Mouse (Mus musculus) Patski (cell line): ENCODE measurements around the gene Gm29776. TPM values are rescaled to one million over a fixed set of nuclear protein-coding genes. Genes with fewer than 3 reads are reported as not detected.
A peak's percentile ranks its signal among the peaks of the same experiment; 100 is the strongest.

Source experiments
- ATAC-seq: fragments of 100-300 bp; one replicate; pipeline ENCODE4 v1.8.0; 2021
- CTCF ChIA-PET: fragments of 350-600 bp; sonication (Branson Sonifier 250); formaldehyde crosslinking; loops from one replicate; lab custom pipeline; 2022; ENCODE audit warnings: inconsistent platforms; lab: Charles Lee
- POLR2A ChIA-PET: fragments of 350-600 bp; sonication (Branson Sonifier 250); formaldehyde crosslinking; loops from one replicate; lab custom pipeline; 2022; ENCODE audit warnings: antibody characterized with exemption, inconsistent platforms; lab: Charles Lee
- DNase-seq: peaks from one replicate; pipeline ENCODE4 v3.0.0-alpha.2; 2011; ENCODE audit warnings: low read depth, low spot score
- H3K27me3 ChIP-seq: fragments of 371-371 bp; one replicate; pipeline ENCODE4 v1.5.1; 2021
- CTCF ChIP-seq: fragments of 100-300 bp; IDR thresholded peaks from one replicate; pipeline ENCODE4 v1.5.1; 2021
- in situ Hi-C: fragments of 300-500 bp; cut with MboI; formaldehyde crosslinking; loops from 3 replicates; pipeline ENCODE4 v1.11.1; 2018; ENCODE audit warnings: low pct_unique_long_range_greater_than_20kb, mixed read lengths
- polyA plus RNA-seq: library from polyadenylated mRNA; unstranded; gene quantifications from one replicate; pipeline ENCODE4 v1.2.3, GENCODE M21; 2021

Gene Gm29776
- polyA plus RNA-seq, 1 experiment from 2014 or later: 0.03 TPM

DNA sequence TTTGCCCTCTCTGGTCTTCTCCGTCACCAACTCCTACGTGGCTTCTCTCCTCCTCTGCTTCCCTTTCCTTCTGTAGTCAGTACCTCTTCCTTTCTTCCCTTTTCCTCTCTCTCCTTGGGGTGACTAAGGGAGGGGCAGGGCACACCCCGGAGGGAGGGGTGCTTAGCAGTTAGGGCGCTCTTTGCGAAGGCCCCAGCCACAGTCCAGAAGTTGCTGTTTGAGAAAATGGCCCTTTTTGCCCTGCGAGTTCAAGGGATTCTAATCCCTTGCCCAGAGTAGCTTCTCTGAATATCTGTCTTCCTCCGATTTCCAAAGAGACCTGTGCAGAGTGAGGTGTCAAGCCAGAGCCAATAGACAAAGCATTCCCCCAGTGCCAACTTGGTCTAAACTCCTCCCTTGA, 13.4 kb upstream of the Gm29776 start, which contains the start of gene Cebpe:
TSS of gene Cebpe (minus strand) at position 101 of the 400 bp plus-strand sequence.
- ChIA-PET POLR2A (no interaction called here), CTCF (interaction anchor here (1.7 to 2.7 kb wide), 3 partner anchors 11 to 106 kb away, joined by 4 to 17 read pairs (median 6); no protein-coding TSS in a partner anchor)
- no peak for ATAC-seq
- TF ChIP-seq CTCF: no peak
- no peak for DNase-seq
- in situ Hi-C loops: no loop called here
- peaks cover 5% of the 10 kb centered on the region for H3K27me3 ChIP-seq

DNA sequence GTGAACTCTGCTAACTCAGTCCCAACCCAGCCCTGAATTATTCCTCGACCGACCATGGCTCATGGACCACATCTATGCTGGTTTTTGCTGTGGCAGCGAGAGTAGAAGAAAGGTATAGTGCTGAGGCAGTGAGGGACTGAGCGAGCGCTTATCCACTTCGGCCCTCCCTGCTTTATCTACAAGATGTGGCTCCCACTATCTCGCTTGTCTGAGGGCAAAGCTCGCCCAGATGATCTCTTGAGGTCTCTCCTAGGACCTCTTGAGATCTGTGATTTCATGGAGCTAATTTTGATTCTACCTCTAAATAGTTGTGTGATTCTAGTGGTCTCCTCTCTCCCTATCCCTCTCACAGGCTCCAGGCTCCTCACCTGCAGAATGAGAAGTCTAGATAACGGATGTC, 10.4 kb upstream of the Gm29776 start:
- ChIA-PET CTCF (interaction anchor here (0.7 kb wide), 2 partner anchors 58 to 76 kb away, joined by 3 read pairs; no protein-coding TSS in a partner anchor), POLR2A (no interaction called here)
- H3K27me3 ChIP-seq: peaks cover 5% of the 10 kb centered on the region
- in situ Hi-C loops: no loop called here
- no peak for ATAC-seq
- no peak for DNase-seq
- no peak for TF ChIP-seq CTCF

DNA sequence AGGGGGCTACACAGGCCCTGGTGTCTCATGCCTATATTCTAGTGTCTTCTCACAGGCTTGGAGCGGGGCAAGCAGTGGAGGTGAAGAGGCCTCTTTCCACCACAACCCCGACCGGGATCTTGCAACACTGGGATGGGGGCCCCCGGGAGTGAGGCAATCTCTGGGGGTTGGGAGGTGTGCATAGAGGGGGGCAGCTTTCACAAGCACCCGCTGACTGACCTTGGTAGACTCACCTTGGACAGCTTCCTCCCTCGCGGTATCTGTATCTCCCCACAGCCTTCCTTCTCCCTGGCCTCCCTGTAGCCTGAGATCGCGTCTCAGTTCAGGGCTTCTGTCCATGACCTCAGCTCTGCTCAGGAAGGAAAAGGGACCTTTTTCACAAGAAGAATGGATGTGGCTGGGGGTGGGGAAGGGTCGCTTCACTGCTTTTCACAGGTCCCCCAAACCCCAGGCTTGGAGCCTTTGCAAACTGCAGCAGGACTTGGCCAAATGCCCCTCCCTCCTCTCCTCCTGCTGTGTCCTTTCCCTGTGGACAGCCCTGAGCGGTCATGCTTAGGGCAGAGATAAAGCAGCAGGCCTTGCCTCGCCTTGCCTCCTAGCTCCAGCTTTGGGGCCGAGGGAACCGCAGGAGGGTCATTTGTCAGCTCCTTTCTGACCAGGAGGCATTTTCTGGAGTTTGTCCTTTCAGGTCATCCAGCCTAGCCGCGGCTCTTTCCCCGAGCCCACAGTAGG, 8.1 kb upstream of the Gm29776 start:
- no peak for TF ChIP-seq CTCF
- POLR2A ChIA-PET: no interaction called here
- DNase-seq (no peak), ATAC-seq (no peak)
- CTCF ChIA-PET: interaction anchor here (0.9 to 2.5 kb wide), 4 partner anchors 8 to 154 kb away, joined by 3 to 11 read pairs (median 4); no protein-coding TSS in a partner anchor
- peaks cover 5% of the 10 kb centered on the region for H3K27me3 ChIP-seq
- in situ Hi-C loops: no loop called here

DNA sequence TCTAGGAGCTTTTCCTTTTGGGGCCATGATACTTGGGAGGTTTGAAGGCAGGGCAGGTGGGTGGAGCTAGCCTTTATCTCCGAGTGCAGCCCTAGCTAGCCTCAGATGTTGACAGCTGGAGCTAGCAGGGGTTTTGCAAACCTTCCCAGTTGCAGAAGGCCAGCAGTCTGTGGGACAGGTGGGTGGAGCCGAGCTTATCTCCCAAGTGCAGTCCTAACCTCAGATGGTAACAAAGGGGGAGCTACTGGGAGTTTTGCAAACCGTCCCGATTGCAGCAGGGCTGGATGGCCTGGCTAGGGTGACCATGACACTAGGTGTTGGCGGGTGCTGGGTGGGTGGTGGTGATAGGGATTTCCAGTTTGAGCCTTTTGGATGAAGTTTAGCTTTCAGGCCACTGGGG, 7.2 kb upstream of the Gm29776 start:
- no peak for TF ChIP-seq CTCF
- ChIA-PET CTCF (interaction anchor here (0.9 to 2.5 kb wide), 4 partner anchors 9 to 155 kb away, joined by 3 to 11 read pairs (median 4); no protein-coding TSS in a partner anchor), POLR2A (no interaction called here)
- in situ Hi-C loops: no loop called here
- H3K27me3 ChIP-seq: peaks cover 5% of the 10 kb centered on the region
- no peak for ATAC-seq
- no peak for DNase-seq

DNA sequence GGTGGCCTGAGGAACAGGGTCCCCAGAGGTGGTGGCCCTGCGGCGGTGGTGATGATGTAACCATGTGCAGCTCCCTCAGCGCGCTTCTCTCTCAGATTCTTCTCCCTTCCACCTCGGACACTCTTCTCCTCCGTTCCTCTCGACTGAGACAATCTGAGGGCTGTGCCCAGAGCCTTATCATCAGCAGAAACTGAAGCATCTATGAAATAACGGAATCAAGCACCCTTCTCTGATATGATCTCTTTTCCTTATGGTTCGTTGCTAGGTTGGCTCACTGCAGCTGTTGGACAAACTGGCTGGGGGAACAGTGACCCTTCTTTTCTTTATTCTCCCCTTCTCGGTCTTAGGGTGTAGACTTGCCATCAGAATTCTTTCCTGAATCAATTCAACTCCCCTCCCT, 4.6 kb upstream of the Gm29776 start:
- no peak for TF ChIP-seq CTCF
- in situ Hi-C loops: loop anchor here (5.0 kb wide), 1 partner anchor 51 kb away; no protein-coding TSS in a partner anchor
- CTCF ChIA-PET: no interaction called here
- ATAC-seq (no peak), DNase-seq (no peak)
- no peaks in the 10 kb centered on the region for H3K27me3 ChIP-seq
- POLR2A ChIA-PET: no interaction called here

DNA sequence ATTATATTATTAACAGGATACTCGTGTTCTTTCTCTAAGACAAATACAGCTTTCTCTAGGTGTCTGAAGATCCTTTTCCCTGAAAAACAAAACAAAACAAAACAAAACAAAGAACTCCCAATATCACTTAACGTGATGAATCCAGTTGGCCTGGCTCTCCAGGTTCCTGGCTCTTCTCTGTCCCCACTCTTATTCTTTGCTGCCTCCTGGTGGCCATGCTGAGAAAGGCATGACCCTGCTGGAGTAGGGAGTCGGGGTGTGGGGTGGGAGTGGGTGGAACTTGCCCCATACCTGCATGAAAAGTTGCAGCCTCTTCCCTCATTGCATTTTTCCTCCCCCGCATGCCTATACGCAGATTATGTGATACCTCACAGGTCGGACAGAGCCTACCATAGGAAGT, 2.7 kb upstream of the Gm29776 start:
- ChIA-PET CTCF (interaction anchor here (0.7 to 3.4 kb wide), 11 partner anchors 8 to 173 kb away, joined by 3 to 19 read pairs (median 4); no protein-coding TSS in a partner anchor), POLR2A (no interaction called here)

DNA sequence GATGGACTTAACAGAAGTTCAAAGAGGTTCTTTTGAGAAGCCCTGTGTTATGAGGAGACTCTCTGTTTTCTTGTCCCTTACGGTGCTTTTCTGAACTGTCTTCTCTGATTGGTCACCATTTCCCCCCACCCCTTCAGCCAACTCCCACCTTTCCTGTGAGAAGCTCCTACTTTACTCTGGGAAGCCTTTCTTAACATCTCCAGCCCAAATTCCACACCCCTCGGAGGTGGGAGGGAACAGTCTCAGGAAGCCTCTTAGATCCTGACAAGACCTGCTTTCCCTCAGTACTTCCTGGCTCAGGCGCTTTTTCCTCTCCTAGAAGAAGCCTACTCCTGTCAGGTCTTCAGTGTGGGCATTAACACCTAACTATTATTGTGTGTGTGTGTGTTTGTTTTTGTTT, 953 bp upstream of the Gm29776 start:
- CTCF ChIA-PET: interaction anchor here (3.4 kb wide), 1 partner anchor 40 kb away, joined by 19 read pairs; no protein-coding TSS in a partner anchor
- H3K27me3 ChIP-seq: no peaks in the 10 kb centered on the region
- no peak for DNase-seq
- TF ChIP-seq CTCF: no peak
- in situ Hi-C loops: no loop called here
- POLR2A ChIA-PET: no interaction called here
- no peak for ATAC-seq

More for the DNA sequence above, 2.7 kb upstream of the Gm29776 start:
- DNase-seq (no peak), ATAC-seq (peak; percentile 73)
- in situ Hi-C loops: loop anchor here (5.0 kb wide), 1 partner anchor 49 kb away; no protein-coding TSS in a partner anchor
- H3K27me3 ChIP-seq: no peaks in the 10 kb centered on the region
- TF ChIP-seq CTCF: peak; percentile 87

DNA sequence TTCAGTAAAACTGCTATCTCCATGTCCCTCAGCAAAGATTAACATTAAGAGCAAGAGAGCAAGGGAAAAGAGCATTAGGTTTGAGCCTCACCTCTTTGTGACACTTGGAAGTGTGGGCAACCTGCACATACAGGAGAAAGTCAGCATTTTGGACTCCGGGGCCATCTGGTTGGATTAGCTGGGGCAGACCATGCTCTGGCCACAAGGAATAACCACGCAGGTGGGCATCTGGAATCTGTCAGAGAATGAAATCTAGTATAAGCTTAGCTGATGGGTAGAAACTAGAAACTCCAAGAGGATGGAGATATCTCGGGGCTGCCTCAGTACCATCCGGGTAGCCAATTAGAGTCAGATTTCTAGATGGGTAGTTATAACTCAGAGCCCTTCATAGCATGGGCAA, 1.9 kb downstream of the Gm29776 start:
- no peak for DNase-seq
- in situ Hi-C loops: no loop called here
- CTCF ChIA-PET: interaction anchor here (1.3 kb wide), 1 partner anchor 173 kb away, joined by 3 read pairs; no protein-coding TSS in a partner anchor
- TF ChIP-seq CTCF: no peak
- POLR2A ChIA-PET: interaction anchor here (1.0 kb wide), 1 partner anchor 47 kb away, joined by 3 read pairs; no protein-coding TSS in a partner anchor
- H3K27me3 ChIP-seq: no peaks in the 10 kb centered on the region
- no peak for ATAC-seq

DNA sequence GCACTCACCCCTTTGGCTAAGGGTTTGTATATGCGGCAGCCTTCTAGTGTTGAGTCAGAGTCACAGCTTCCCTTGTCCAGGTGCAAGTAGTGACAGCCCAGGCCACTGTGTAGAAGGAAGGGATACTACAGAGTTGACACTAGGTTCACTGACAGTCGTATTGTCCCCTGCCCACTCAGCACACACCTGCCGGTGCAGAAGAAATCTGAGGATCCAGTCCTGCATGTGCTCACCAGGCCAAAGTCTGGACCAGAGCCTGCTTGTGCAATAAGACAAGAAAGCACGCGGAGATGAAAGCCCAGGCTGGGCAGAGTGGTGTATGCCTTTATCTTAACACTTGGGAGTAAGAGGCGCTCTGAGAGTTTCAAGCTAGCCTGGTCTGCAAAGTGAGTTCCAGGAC, 3.6 kb downstream of the Gm29776 start:
- no peak for TF ChIP-seq CTCF
- ATAC-seq (no peak), DNase-seq (no peak)
- ChIA-PET POLR2A (no interaction called here), CTCF (interaction anchor here (1.6 kb wide), 1 partner anchor 53 kb away, joined by 5 read pairs; the partner anchor contains the start of gene Cdh24)
- H3K27me3 ChIP-seq: no peaks in the 10 kb centered on the region
- in situ Hi-C loops: no loop called here

DNA sequence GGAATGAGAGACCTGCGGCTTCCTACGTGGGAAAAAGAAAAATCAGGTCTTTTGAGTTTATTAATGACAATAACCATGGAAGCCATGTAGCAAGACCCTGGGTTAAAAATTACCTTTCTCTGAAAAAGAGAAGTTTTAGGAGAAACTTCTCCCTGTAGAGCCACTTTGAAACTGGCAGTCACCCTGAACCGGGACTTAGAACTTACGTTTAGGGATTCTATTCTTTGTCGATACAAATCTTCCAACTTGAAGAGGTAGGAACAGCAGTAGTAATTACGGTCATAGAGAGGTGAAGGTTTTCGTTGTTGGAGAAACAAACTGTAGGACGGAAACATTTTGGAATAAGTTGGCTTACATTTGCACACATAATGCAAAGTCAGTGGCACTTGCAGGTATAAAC, 11.4 kb downstream of the Gm29776 start:
- no peak for ATAC-seq
- POLR2A ChIA-PET: no interaction called here
- in situ Hi-C loops: no loop called here

More for the DNA sequence above, 11.4 kb downstream of the Gm29776 start:
- H3K27me3 ChIP-seq: no peaks in the 10 kb centered on the region
- no peak for TF ChIP-seq CTCF
- DNase-seq: no peak
- CTCF ChIA-PET: interaction anchor here (0.6 to 2.0 kb wide), 5 partner anchors 14 to 40 kb away, joined by 3 to 8 read pairs (median 3); no protein-coding TSS in a partner anchor
